Mouse (Mus musculus) spleen, embryonic (tissue): ENCODE data around the gene Perp.

ENCODE experiments used
- CTCF ChIA-PET: fragments of 350-600 bp; sonication (Branson Sonifier 250); formaldehyde crosslinking; loops from one replicate; lab custom pipeline; 2022; lab: Charles Lee

Gene Perp

GRCm38 (mm10) chr10:18861418-18861817, 16.6 kb downstream of the Perp start:
- CTCF ChIA-PET, result no interaction called here

DNA sequence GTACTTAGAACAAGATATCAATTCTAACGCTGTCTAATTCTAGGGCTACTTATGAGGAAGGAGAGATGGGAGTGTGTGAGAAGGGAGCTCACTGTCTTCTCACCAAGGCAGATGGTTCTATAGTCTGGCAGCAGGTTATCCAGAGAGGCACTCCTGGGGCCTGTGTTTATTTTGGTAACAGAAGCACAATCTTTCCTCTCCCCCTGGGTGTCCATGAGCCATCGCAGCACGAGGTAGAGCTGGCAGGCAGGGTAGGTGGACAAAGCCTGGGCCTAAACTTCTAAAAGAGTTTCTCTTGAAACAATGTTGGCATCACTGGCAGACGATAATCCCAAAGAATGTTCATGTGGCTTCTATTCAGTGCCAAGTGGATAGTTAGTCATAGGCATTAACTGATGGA, 18.5 kb downstream of the Perp start:
- CTCF ChIA-PET, result no interaction called here

GRCm38 (mm10) chr10:18864753-18865152, 19.9 kb downstream of the Perp start:
- CTCF ChIA-PET, result no interaction called here

DNA sequence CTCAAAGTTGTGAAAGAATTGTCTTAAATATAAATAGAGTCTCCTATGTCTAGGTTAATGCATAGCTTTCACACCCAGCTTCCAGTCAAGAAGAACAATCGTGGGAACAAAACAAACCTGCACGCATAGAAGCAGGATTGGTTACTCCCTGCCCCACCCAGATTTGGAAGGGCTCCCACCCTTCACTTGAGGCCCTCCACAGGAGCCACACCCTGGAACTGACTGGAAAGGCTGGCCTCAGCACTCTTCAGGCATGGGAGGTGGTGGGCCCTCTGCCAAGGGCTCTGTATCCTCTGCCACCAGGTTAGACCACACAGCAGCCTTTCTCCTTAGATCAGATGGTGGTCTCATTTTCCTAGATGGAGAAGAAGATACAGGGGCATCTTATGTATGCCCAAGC, 26.2 kb downstream of the Perp start:
- CTCF ChIA-PET, result no interaction called here

DNA sequence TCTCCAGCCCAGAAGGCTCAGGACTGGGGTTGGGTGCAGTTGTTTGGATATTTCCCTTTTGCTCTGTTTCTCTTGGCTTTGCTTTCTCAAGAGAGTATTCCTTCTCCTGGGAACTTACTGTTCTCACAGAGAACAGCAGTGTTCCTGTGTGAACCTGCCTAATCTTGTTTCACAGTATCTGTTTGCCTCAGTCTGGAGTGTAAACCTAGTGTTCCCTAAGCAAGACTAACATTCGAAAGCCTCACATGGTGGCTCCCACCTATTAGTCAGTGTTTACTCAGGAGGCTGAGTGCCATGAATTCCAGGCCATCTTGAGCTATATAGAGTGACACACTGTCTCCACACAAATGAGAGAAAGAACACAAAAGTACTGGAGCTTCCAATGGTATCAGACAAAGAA, 31.4 kb downstream of the Perp start:
- CTCF ChIA-PET, result no interaction called here

DNA sequence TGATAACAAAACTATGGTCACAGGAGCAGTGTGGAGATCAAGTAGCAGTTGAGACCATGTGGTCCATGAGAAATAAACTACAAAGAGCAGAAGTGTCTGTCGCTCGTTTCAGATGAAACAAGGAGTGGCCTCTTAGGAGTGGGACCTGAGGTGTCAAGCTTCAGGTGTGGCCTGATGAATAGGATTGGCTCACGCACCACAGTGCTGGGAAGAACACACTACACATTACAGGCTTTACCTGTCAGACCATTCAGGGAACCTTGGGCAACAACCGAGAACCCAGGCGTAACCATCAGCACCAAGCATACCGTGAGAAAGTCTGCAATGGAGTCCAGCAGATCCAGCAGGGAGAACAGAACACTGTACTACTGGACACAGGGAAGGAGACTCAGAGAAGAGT, 33.3 kb downstream of the Perp start:
- CTCF ChIA-PET, result no interaction called here

DNA sequence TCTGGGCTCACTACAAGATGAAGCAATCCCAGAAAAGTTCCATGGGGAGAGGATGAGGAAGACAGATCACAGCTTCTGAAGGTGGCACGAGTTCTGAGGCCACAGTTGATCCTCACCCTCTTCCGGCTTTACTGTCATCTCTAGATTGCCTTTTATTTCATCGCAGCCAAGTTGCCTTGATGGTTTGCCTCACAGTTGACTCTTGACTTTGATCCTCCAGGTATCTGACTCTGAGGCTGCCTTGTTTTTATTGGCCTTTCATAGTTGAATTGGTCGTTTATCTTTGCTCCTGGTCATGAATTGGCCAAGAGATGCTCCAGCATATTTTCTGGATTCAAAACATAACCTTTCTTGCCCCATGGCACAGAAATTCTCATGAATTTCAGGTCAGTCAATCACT, 34.3 kb downstream of the Perp start:
- CTCF ChIA-PET, result no interaction called here

DNA sequence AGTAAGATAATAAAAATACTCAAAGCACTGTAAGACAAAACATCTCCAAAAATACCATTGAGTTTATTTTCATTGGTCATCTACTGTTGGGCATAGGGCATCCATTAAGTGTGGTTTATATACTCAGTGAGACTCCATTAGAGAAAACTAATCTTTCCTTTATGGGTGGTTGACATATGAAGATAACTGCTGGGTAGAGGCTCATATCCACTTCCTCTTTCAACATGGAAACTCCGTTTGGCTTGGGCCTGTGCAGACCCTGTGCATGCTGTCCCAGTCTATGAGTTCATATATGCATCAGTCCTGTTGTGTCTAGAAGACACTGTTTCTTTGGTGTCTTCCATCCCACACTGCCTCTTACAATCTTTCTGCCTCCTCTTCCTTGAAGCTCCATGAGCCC, 34.9 kb downstream of the Perp start:
- CTCF ChIA-PET, result no interaction called here

DNA sequence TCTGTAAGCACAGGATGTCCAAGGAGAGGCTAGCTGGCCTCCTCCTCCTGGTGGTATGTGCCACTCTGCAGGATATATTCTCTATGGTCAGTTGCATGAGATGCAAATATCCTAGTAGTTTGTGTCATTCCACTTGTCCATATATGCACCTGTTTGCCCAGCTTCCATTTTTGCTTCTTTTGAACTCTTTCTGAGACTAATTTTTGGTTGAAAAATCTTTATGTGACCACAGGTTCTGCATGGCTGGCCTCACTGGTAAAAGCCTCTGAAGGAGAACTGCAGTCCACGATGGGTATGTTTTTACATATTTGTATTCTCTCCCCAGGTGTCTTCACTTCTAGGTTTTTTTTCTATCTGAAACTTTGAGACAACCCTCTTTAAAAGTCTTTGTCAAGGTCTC, 37.4 kb downstream of the Perp start:
- CTCF ChIA-PET, result interaction anchor here (0.7 kb wide), 1 partner anchor 335 kb away, joined by 23 read pairs; no protein-coding TSS in a partner anchor

DNA sequence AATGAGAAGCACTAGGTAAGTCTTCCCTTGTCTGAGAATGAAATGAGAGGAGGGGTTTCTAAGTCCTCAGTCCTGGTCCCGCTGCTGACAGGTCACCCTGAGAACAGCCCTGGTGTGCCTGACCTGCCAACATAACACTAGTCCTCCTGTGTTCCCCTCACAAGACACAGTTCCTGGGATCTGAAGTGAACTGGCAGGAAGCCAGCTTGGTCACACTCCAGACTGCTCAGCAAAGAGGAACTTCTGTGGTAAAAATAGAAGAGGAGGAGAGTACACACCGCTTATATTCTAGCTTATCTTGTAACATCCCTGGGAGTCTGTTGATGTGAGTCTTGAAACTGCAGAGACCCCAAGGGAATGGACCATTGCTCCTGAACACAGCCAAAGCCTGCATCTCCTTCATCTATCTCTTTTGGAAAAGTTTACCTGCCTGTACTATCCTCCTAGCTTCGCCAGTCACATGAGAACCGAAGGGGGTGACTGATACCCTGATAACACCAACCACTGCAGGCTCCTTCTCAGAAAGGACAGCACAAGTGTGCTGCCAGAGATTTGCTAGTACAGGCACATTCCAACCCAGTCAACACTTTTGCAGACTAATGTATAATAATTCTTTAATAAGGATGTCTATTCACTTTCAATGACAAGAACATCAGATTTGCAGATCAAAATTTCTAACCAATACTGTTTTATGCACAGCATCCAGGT, 42.3 kb downstream of the Perp start:
- CTCF ChIA-PET, result no interaction called here

DNA sequence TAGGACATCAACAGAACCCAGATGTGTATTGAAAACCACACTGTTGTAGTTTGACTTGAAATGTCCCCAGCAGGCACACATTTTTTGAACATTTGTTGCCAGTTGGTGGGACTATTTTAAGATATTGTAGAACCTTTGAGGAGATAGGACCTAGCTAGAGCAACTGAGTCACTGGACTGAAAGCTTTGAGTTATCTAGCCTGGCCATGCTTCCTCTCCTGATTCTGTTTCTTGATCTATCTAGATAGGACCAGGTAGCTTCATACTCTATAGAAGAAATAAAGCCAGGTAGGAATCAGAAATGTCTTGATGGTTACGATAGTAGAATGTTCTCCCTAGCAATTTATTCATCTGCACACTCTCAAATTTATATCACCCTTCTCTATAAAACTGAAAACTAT, 43.9 kb downstream of the Perp start:
- CTCF ChIA-PET, result no interaction called here

DNA sequence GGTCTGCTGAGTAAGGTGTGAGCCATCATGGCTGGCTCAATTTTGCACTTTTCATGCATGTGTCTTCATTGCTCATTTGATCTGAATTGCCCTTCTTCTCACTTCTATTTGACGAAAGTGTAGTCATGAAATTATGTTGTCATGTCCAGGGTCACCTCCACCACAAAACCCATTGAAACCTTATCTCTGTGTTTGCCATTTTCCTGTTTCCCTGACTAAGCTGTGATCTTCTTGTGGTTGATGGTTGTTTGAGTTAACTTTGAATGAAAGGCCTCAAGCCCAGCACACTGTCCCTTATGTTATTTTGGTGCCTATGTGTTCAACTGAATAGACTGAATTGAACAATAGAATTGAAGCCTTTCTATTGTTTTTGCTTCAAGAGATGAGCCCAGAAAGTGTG, 44.4 kb downstream of the Perp start:
- CTCF ChIA-PET, result no interaction called here

DNA sequence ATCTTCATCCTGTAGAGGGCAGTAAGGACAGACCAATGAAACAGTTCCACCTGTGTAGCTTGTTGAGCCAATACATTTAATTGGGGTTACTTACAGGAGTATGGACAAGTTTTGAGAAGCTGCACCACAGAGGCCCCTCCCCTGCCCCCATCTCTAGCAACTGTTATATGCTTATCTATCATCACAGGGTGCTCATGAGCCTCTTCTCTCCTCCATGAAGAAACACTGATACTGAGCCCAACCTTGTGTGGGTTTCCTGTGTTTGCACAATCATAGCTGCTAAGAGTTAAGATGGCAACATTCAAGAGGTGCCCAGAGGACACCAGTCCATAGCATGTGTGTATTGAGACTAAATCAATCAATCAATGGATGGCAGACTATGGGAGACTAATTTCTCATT, 46.3 kb downstream of the Perp start:
- CTCF ChIA-PET, result no interaction called here

DNA sequence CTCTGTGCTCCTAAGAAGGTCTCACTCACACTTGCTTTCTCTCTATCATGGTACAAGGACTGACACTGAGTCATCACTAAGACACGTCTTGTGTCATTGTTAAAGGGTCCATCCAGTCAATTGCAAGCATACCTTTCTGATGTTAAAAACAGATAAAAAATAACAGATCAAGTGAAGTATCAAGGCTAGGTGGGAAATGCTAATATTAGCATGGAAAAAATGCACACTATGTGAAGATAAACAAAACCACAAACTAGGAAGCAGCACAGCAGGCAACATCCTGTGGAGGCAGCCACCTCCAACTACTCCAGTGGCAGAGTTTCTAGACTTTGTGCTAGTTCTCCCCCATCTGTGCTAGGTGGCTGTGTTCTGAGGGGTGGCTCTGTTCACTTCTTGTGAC, 47.3 kb downstream of the Perp start:
- CTCF ChIA-PET, result no interaction called here

DNA sequence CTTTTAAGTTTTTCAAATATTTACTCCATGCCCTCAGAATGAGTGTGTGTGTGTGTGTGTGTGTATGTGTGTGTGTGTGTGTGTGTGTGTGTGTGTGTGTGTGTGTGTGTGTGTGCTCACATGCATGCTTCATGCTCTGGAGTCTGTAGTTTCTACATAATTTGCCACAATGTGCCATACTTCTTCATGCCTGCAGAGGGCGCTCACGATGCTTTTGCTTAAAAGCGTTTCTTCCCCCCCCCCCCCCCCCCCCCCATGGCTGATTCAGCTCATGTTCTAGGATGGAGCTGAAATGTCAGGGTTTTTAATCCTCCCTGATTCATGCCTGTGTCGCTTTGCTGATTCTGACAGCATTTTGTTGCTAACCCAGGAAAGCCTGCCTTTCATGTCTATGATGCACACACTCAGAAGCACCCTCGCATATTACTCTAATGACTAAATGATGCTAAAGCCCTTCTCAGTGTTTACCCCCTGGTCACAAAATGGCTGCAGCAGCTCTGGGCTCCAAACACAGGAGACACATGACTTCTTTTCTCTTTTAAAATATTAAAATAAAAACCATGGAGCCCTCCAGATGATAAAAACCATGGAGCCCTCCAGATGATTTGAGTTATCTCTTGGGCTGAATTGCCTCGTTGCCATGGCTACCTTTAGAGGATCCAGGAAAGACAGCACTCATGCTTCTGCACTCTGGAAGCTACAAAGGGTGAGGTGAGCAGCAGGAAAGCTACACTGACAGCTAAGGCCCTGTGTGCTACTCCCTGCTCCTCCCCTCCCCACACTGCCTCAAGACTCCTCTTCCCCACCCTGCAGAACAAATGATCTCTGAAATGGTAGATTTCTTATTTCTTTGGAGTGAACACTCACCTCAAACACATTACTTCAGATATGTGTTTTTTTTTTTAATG, 49.7 kb downstream of the Perp start:
- CTCF ChIA-PET, result interaction anchor here (0.7 kb wide), 2 partner anchors 443 to 1828 kb away, joined by 4 to 6 read pairs; no protein-coding TSS in a partner anchor

GRCm38 (mm10) chr10:18904108-18904507, 59.3 kb downstream of the Perp start:
- CTCF ChIA-PET, result interaction anchor here (0.5 kb wide), 1 partner anchor 69 kb away, joined by 4 read pairs; no protein-coding TSS in a partner anchor
